Mouse (Mus musculus) heart, postnatal 0 days (tissue): ENCODE results near the gene A530064D06Rik.

Experiments
- CTCF ChIP-seq: IDR thresholded peaks from 2 replicates; pipeline ENCODE4 v1.5.1; 2016; ENCODE audit warnings: antibody characterized with exemption, control low read depth, low read depth
- EP300 ChIP-seq: IDR thresholded peaks from 2 replicates; pipeline ENCODE4 v1.6.1; 2016; ENCODE audit warnings: antibody characterized with exemption, low read depth

- TF ChIP-seq EP300 (no peak), CTCF (no peak)
Measured at GRCm38 (mm10) chr17:48146120-48146519, 21.0 kb downstream of the A530064D06Rik start, which contains the start of gene 9830107B12Rik.
